Mouse (Mus musculus) bone marrow, adult 2 months (tissue): ENCODE data around the gene Trim56.

Experiments used
- CTCF ChIP-seq: fragments of 200-500 bp; IDR thresholded peaks from 2 replicates; pipeline ENCODE4 v1.5.1; 2011; ENCODE audit warnings: low read length, control low read depth; ENCODE audit not compliant: control insufficient read depth, insufficient read depth
- POLR2A ChIP-seq: fragments of 200-500 bp; IDR thresholded peaks from 2 replicates; pipeline ENCODE4 v1.6.1; 2011; ENCODE audit warnings: low read depth, mild to moderate bottlenecking, control low read depth, low read length, borderline replicate concordance; ENCODE audit not compliant: control insufficient read depth

DNA sequence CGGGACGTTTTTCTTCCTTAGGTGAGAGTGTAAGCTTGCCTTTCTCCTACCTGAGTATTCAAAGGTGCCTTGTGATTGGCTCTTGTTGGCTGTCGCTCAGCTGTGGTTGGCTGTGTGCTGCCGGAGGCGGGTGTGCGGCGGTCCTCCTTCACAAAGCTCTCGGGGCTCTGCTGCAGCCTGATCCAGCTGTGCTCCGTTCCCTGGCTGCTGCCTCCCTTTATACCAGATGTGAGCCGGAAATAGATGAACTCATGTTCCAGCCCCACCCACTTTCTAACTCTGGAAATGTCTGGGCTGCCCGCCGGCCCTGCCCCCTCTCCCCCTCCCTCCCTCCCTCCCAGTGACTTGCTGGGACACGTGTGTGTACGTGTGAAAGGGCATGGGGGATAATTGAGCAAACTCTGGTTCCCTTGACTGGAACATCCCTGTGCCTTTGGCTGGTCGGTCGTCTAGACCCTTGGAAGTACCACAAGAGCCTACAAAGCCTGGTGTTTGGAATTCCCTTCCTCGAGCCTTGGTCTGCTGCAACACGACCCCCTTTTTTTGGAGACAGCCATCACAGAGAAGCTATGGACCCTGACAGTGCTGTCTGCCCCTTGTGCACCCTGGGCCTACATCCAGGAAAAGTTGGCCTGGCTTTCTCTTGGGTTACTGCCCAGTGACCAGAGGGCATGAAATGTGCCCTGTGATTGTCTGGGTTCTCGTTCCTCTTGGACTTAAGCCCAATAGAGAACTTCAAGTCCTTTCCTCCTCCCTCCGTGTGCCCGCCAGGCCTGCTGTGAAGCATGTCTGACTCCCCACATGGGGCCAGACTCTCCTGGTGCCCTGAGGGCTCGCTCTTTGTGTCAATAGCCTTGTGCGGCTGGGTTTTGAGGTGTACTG, 43.7 kb downstream of the Trim56 start, which contains the start of gene Serpine1:
- TF ChIP-seq POLR2A: peak; percentile 43; the same call in 1 of the 2 replicates
- TF ChIP-seq CTCF: no peak
